Mouse (Mus musculus): Measurements from ENCODE around the gene Timm50. TPM values are rescaled to one million over a fixed set of nuclear protein-coding genes. Genes with fewer than 3 reads are reported as not detected.

The Timm50 gene
- total RNA-seq, 4 experiments from 2014 or later = 68.5 to 83.7 (median 71.2) TPM

DNA sequence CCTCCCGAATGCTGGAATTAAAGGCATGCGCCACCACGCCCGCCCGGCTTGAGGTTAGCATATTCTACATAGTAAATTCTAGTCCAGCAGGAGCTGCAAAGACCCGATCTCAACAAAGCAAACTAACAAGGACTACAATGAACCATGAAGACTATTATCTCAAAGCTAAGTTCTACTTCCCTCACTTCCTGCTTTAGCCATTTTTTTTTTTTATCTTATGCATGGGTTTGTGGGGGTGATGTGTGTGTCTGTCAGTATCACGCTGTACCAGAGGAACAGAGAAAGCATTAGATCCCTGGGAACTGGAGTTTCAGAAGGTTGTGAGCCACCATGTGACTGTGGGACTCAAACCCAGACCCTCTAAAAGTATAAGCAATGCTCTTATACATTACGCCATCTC lies 13.4 kb upstream of the Timm50 start:
- DNase-seq = no peak

DNA sequence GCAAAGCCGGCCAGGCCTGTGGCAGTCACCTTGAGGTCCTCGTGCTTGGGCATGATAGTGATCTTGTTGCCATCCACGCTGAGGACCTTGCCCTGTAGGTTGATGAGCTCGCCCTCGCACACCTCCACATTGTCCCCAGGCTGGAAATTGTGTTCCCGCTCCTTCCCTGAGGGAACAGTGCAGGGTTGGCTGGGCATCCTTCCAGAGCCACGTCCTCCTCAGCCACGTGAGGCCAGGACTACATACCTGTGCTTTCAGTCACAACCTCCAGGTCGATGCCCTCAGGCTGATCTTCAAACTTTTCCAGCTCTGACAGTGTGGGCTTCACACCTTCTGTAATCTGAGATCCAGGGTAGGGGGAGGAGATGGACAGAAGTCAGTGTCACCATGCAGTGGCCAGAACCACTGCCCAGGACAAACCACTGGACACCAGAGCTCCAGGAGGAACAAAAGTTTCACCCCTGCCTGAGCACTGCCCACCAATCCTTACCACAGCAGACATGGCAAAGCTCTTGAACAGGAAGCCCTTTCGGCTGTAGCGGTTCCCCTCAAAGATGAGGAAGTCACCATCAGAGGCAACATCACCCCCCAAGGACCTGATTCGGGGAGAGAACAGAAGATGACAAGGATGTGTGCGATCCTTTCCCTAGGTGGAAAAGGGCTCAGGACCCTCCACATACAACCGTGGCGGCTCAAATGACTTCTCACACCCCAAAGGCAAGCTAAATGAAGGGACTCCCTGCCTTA lies 10.3 kb upstream of the Timm50 start:
- no peak for DNase-seq

DNA sequence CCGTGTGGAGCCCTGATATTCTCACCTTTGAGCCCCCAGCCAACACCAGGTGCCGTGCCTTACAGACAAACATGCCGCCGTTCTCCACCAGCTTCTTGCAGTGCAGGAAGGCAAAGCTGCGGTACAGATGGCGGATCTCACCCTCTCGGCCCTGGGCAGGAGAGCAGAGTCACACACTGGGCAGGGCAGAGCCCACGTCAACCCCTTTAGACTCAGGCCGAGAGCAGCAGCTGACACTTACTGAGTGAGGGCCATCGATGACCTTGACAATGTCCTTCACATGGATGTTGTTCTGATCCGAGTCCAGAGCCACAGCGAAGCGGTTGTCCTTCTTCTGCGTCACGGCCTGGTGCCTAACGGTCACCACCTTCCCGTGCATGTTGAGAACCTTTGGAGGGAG lies 6.8 kb upstream of the Timm50 start:
- DNase-seq = peak; percentile 75

DNA sequence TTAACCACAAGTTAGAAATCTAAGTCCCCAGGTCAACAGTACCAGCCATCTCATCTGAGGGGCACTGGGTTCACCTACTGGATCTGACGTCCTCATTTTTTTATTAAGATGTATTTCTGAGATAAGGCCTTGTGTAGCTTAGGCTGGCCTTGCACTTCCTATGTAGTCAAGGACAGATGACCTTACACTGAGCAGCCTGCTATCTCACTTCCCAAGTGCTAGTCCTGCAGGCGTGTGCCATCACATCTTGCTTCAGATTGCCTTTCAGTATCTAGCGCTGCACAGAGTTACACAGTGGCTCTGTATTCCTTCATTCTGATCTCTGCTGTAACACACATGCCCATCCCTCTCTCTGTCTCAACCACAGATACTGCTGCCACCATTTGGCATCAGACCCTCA lies 6.2 kb upstream of the Timm50 start:
- no peak for DNase-seq

DNA sequence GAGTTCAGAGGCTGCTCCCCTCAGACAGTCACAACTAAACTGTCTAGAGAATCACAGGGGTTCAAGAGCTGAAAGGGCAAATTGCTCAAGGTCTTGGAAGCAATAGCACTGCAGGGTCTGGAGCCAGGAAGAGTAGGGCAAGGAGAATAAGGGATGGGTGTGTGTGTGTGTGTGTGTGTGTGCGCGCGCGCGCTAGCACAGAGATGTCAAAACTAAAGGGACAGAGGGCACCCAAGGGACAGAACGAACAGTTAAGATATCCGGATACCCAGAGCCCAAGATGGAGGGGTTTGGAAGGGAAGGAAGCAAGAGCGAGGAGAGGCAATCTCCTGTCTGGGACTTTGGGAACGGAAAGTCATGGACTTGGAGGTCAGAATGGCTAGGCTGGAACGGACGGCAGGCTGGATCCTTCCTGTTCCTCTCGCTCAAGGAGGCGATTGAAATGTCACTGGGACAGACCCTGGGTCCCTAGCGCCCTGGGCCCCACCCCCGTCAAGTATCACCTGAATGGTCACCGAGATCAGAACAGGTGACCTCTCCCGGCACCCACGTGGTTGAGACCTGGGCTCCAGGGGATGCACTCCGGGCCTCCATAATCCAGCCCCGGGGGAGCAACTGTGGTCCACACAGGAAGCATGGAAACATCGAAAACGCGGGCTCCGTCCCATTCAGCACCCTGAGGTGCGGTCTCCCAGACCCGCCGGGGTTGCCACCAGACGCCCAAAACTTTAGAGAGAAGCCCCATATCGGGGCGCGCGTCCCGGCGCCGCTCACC lies 534 bp downstream of the Timm50 start:
- no peak for DNase-seq

GRCm38 (mm10) chr7:28309737-28310136 lies 2.1 kb downstream of the Timm50 start:
- DNase-seq = no peak

DNA sequence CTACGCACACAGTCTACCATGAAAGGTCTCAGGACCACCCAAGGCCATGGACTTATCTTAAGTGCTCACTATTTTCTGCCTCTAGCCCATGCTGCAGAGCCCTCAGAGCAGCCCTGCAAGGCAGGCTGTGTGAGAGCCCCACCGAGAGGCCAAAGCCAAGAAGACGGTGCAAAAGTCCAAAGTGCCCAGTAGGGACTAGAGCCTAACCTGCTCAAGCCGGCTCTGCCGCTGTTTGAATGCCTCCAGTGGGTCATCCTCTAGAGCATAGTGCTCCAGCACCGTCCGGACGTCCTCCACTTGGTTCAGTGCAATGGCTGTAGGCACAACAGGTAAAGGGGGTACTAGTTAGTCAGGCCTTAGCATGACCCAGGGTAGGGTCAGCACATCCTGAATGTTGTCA lies 5.7 kb downstream of the Timm50 start:
- DNase-seq = no peak

DNA sequence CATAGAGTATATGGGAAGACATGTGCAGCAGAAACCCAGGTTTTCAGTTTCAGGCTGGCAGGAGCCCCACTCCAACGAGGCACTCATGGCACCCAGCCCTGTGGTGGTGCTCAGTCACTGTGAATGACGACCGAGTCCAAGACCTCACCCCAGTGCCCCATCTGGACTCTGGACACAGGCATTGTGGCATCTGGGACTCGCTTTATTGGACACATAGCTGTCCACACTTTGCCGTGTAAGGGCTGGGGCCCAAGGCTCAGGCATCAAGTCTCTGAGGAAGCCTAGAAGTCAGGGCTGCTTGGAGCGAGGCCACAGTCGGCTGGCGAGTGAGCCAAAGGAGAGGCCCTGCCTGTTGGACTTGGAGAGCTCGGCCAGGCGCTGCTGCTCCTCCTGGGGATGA lies 6.2 kb downstream of the Timm50 start:
- DNase-seq = no peak

DNA sequence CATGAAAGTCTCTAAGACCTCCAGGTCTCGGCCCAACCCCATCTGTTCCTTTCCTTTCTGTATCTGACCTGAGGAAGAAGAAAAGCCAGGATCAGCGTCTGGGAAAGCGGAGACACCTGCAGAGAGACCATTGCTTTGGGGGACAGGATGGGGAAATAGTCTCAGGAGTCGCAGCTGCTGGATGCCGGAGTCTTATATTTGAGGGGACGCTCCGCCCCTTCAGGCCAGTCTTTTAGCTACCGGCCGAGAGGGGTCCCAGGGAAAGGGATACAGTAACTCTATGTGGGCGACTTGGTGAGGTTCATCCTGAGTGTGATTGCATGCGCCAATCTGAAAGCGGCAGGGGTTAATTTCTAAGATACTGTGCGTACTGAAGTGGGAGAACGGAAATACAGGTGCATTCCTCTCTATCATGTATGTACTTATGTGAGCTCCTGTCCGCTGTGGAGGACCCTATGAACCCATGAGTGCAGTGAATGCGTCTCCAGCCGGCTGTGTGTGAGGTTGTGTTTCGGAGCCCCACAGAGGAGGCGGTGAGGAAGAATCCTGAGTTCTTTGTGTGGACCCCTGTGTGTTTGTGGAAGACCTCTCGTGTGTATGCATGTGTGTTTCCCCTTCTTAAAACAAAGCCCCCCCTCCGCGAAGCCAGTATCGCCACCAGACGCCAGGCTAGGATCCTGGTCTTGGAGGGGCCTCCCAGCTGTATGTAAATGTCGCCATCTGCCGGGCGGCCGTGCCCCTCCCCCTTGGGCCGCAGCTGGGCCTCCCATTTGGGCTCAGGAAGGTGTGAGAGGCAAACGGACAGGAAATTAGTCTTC lies 10.0 kb downstream of the Timm50 start, which contains the start of gene Dll3:
Dll3 (minus strand) TSS at position 623 of the 818 bp plus-strand sequence.
- no peak for DNase-seq

- no peak for DNase-seq
Observed at GRCm38 (mm10) chr7:28298837-28299625, 12.8 kb downstream of the Timm50 start.

- no peak for DNase-seq
Observed at GRCm38 (mm10) chr7:28294481-28294880, 17.4 kb downstream of the Timm50 start.

GRCm38 (mm10) chr7:28290638-28291590 lies 21.0 kb downstream of the Timm50 start, which contains the start of gene Selenov:
TSS of gene Selenov (minus strand) at chr7:28291186.
- no peak for DNase-seq

GRCm38 (mm10) chr7:28290165-28290564 lies 21.7 kb downstream of the Timm50 start:
- DNase-seq = no peak

DNA sequence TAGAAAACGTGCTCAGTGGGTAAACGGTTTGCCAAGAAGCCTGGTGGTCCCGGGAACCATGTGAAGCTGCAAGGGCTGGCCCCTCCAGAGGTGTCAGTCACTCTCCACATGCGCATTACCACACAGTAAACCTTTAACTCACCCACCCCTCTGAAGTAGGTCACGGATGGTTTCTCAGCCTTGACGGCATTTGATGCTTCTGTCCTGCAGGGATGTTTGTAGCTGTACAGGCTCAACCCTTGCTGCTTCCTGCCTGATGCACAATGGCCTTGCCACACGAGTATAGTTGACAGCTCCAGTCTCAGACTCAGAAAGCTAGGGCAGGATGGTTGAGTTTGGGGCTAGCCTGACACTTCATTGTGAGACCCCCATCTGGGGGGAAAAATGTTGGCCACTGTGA lies 31.2 kb downstream of the Timm50 start:
- DNase-seq = no peak

DNA sequence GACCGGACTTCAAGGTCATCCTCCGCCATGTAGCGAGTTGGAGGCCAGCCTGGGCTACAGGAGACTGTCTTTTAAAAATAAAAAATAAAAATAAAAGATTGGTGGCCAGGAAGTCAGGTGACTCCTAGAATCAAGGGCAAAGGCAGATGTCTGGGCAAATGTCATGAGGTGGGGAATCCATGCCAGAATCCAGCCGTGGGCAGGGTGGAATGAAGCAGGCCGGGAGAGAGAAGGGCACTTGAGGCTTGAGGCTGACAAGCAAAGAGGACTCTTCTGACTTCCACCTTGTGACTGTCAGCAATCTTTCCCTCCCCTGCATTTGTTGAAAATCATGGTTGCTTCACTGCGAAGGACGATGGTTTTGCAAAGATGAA lies 33.6 kb downstream of the Timm50 start:
- no peak for DNase-seq

DNA sequence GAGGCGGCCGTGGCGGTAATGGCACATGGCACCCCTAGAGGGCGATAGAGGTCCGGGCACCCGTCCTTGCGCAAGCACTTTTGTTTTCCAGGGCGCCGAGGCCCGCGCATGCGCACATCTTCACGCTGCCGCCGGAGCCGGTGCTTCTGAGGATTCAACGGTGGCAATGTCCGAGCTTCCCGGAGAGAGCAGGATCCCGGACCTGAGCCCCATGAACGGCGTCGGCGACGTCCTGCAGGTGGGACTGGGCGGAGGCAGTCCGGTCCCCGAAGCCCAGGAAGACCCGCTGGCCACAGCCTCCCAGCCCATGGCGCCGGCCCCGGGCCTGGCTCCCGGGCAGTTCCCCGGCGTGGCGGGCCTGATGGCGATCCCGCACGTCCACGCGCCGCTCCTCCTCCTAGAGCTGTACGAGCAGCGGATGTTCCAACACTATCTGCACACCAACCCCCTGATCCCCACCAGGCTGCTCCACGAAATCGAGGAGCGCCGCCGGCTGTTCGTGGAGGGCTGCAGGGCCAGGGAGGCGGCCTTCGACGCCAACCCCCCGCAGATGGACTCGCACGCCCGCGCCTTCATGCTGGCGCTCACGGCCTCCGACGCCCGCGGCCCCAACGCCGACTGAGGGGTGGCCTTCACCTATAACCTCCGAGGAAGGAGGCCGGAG lies 34.1 kb downstream of the Timm50 start, which contains the start of gene Eid2b:
Eid2b (plus strand) TSS at position 125 of the 664 bp plus-strand sequence.
- peak; percentile 91 for DNase-seq

- DNase-seq = no peak
Observed at GRCm38 (mm10) chr7:28277237-28277614, 34.6 kb downstream of the Timm50 start.

DNA sequence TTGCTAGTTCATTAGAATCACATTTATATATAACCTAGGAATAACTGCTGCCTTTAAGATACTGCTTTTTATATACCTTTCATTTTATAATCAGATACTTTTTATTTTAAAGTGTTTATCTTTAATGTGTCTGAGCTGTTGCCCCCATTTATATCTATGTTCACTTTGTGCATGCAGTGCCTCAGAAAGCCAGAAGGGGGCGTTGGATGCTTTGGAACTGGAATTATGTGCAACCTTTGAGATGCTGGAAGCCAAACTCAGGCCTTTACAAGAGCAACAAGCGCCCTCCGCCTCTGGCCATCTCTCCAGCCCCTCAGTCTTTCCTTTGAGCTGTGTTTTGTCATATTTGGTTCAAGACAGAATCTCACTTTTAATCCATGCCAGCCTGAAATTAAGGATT lies 40.1 kb downstream of the Timm50 start:
- no peak for DNase-seq

DNA sequence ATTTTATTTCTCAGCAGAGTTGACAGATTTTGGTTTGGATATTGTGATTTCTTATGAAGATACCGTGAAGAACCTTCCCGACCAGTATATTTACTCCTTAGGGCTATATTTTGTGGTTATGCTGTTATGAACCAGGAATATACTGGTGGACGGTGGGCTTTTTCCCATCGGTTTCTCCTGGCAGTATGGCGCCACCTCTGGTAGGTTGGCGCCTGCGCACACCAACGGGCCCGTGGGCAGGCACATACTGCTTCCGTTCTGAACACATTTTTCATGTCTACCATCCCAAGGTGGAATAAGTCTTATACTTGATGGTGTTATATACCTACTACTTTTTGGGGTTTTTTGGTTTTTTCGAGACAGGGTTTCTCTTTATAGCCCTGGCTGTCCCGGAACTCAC lies 42.5 kb downstream of the Timm50 start:
- DNase-seq = no peak

- no peak for DNase-seq
Observed at GRCm38 (mm10) chr7:28268576-28268975, 43.3 kb downstream of the Timm50 start.

Data from adrenal gland, adult 8-10 months (tissue).